Mouse (Mus musculus): Measurements from ENCODE around the gene Zeb2. TPM values are rescaled to one million over a fixed set of nuclear protein-coding genes. Genes with fewer than 3 reads are reported as not detected.
A peak's percentile ranks its signal among the peaks of the same experiment; 100 is the strongest.
"Not testable (repeated sequence)": the region's sequence is repeated elsewhere in the genome, so short reads cannot be mapped to it uniquely, and the experiment has no call there.

Gene Zeb2
- polyA plus RNA-seq, 1 experiment from 2014 or later = 96.4 TPM

- H3K9ac ChIP-seq = peak overlapping the region; percentile 99
- WGBS = under 1% methylated on average over 3 of the region's 3 CpGs
- not testable (repeated sequence) for ATAC-seq (ENCODE audit: insufficient number of reproducible peaks, insufficient read depth, low FRiP score, low TSS enrichment, low read depth); H3K9me3 ChIP-seq; H3K36me3 ChIP-seq
- H3K27ac ChIP-seq = peak overlapping the region; percentile 97
- H3K4me1 ChIP-seq = peaks cover 15% of the 10 kb centered on the region
- peaks cover 48% of the 10 kb centered on the region for H3K27me3 ChIP-seq
- H3K4me2 ChIP-seq = peak overlapping the region; percentile 68
- peak overlapping the region; percentile 77 for H3K4me3 ChIP-seq
These were observed 5.6 kb downstream of the Zeb2 start for GRCm38 (mm10) chr2:45111571-45111970.

- H3K4me2 ChIP-seq = peak overlapping the region; percentile 68
- no peaks in the 10 kb centered on the region; the same call in 1 of the 2 replicates for H3K36me3 ChIP-seq
- H3K9me3 ChIP-seq = no peaks in the 10 kb centered on the region
- peak overlapping the region; percentile 99 for H3K9ac ChIP-seq
- peaks cover 50% of the 10 kb centered on the region for H3K27me3 ChIP-seq
- peak overlapping the region; percentile 97 for H3K27ac ChIP-seq
- under 1% methylated on average over 20 of the region's 20 CpGs for WGBS
- no peak for ATAC-seq (ENCODE audit: insufficient number of reproducible peaks, insufficient read depth, low FRiP score, low TSS enrichment, low read depth)
- peak overlapping the region; percentile 77 for H3K4me3 ChIP-seq
- peaks cover 20% of the 10 kb centered on the region for H3K4me1 ChIP-seq
These were observed 6.3 kb downstream of the Zeb2 start for GRCm38 (mm10) chr2:45110757-45111411.

- H3K36me3 ChIP-seq = no peaks in the 10 kb centered on the region; the same call in 1 of the 2 replicates
- H3K9me3 ChIP-seq = no peaks in the 10 kb centered on the region
- peak overlapping the region; percentile 97 for H3K27ac ChIP-seq
- WGBS = under 1% methylated on average over 54 of the region's 54 CpGs
- peak overlapping the region; percentile 68 for H3K4me2 ChIP-seq
- H3K9ac ChIP-seq = peak overlapping the region; percentile 99
- peak overlapping the region; percentile 77 for H3K4me3 ChIP-seq
- ATAC-seq (ENCODE audit: insufficient number of reproducible peaks, insufficient read depth, low FRiP score, low TSS enrichment, low read depth) = peak; percentile 44; the same call in 1 of the 2 replicates
- H3K4me1 ChIP-seq = peaks cover 23% of the 10 kb centered on the region
- H3K27me3 ChIP-seq = peaks cover 52% of the 10 kb centered on the region
These were observed 7.0 kb downstream of the Zeb2 start for GRCm38 (mm10) chr2:45109951-45110756.

DNA sequence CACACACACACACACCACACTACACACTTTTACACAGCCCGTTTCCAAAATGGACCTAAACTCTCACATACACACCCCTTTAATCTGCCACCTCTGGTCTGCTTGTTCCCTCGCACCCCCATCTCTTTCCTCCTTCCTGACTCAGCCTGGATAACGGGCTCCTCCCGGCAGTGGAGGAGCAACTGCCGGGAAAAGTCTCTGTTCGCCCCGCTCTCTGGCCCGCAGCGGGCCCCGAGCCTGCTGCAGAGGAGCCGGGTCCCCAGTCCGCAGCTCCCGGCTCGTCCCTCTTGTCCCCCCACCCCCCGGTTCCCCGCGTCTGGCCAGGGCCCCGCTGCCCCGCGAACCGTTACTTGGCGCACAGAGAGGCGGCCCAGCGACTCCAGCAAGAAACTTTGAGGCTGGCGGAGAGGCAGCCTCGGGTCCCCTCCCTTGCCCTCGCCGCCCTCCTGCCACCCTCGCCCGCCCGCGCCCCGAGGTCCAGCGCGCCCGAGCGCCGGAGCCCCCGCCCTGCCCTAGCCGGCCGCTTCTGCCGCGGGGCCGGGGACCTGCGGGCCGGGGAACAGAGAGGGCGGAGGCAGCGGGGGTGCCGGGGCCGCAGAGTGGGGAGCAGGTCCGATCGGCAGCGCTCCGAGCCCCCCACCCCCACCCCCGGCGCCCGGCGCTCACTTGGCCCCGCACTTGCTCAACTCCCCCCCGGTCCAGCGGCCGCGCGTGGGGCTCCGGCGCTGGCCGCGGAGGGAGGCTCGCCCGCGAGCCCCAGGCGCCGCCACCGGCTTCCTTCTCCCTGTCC is 7.8 kb downstream of the Zeb2 start:
- no peak for ATAC-seq (ENCODE audit: insufficient number of reproducible peaks, insufficient read depth, low FRiP score, low TSS enrichment, low read depth)
- H3K4me2 ChIP-seq = peak overlapping the region; percentile 68
- H3K9ac ChIP-seq = peak overlapping the region; percentile 99
- H3K4me1 ChIP-seq = peaks cover 25% of the 10 kb centered on the region
- no peaks in the 10 kb centered on the region; the same call in 1 of the 2 replicates for H3K36me3 ChIP-seq
- peak overlapping the region; percentile 77 for H3K4me3 ChIP-seq
- WGBS = 1% methylated on average over 47 of the region's 74 CpGs
- H3K27ac ChIP-seq = peak overlapping the region; percentile 97
- peaks cover 51% of the 10 kb centered on the region for H3K27me3 ChIP-seq
- no peaks in the 10 kb centered on the region for H3K9me3 ChIP-seq

DNA sequence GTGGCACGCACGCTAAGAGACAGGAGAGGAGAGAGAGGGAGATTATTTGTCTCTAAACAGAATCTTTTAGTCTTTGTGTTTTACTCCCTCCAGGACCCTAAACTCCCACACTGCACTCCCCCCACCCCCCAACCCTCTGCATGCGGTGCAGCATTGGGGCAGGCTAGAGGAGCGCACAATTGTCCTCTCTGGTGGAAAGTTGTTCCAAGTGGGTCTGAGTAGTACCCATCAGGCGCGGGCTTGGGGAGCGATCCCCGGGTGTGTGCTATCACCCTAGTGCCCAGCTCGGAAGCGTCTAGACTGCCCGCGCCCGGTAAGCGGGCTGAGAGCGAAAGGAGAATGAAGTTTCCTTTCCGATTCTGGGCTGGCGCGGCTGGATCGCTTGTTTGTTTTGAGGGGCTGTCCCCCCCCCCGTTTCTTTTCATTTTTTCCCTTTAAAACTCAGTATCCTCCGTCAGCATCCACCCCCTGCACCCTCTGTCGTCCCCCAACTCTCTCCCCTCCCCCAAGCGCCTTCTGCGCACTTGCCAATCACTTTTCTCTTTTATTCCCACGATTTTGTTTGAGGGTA is 8.6 kb downstream of the Zeb2 start:
- Histone ChIP-seq H3K27ac (peak overlapping the region; percentile 97), H3K4me1 (peaks cover 26% of the 10 kb centered on the region), H3K36me3 (no peaks in the 10 kb centered on the region; the same call in 1 of the 2 replicates), H3K4me3 (peak overlapping the region; percentile 77), H3K27me3 (peaks cover 56% of the 10 kb centered on the region), H3K9ac (peak overlapping the region; percentile 99), H3K4me2 (peak overlapping the region; percentile 68), H3K9me3 (no peaks in the 10 kb centered on the region)
- ATAC-seq (ENCODE audit: insufficient number of reproducible peaks, insufficient read depth, low FRiP score, low TSS enrichment, low read depth) = 0 out of 2 replicates have a peak, but pooled peaks have one; percentile 13
- WGBS = 0% methylated on average over 25 of the region's 25 CpGs

DNA sequence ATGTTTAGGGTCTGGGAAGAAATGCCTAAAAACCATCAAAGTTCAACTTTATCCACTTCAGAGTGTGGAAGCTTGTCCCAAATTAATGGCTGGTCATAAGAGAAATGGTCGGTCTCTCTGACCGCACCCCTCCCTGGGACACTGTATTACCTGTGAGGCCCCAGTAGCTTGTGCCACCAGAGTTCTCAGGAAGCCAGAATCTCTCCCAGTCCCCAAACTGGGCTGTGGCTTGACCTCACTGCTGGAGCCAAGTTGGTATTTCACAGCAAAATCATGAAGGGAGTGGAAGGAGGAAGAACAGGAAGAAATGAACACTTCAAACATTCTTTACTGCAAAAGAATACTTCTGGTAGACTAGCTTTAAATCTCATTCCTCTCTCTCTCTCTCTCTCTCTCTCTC is 9.6 kb downstream of the Zeb2 start:
- 25% methylated on average over 2 of the region's 2 CpGs for WGBS
- H3K27me3 ChIP-seq = peaks cover 49% of the 10 kb centered on the region
- peak overlapping the region; percentile 97 for H3K27ac ChIP-seq
- no peaks in the 10 kb centered on the region; the same call in 1 of the 2 replicates for H3K36me3 ChIP-seq
- no peak for ATAC-seq (ENCODE audit: insufficient number of reproducible peaks, insufficient read depth, low FRiP score, low TSS enrichment, low read depth)
- peak overlapping the region; percentile 99 for H3K9ac ChIP-seq
- no peaks in the 10 kb centered on the region for H3K9me3 ChIP-seq
- H3K4me3 ChIP-seq = peak overlapping the region; percentile 77
- peak overlapping the region; percentile 68 for H3K4me2 ChIP-seq
- peaks cover 30% of the 10 kb centered on the region for H3K4me1 ChIP-seq

DNA sequence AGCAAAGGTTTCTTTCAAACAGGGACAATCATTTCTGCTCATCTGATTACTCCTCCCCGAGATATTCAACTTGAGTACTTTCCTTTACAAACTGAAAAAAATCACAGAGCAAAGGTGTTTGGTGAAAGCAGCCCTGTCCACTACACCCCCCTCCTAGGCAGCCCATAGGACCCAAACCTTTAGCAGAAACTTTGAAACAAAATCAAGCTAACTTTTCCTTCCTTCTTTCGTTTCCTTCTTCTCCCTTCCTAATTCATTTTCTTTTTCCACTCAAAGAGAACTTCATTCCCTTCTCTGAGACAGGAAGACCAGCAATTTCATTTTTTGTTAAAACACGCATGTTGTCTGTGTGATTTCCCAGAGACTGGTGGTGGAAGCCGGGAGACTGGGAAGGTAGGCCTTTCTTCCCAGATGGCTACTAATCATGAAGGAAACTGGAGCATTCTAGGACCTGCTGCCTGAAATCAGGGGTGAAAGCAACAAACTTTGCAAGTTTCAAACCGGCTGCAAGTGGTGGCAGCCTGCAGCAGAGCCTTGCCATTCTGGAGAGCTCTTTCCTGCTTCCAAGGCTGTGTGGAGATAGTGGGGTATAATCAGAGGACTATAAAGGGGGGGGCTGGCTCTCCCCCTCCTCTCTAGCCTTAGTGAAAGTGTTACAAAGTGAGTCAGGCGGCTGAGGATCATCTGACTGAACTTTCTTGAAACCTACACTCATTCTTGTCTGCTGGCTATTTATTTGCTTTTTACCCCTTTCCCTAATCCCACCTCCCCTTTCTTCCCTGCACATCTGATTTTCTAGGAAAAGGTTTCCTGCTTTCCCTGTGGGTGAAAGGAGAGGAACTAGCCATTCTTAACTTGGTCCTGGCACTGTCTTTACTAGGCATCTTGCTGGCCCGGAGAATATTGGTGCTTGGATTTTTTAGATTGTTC is 11.0 kb downstream of the Zeb2 start:
- 42% methylated on average over 7 of the region's 7 CpGs for WGBS
- Histone ChIP-seq H3K9me3 (no peaks in the 10 kb centered on the region), H3K4me1 (peaks cover 34% of the 10 kb centered on the region), H3K27me3 (peaks cover 41% of the 10 kb centered on the region), H3K4me3 (peak overlapping the region; percentile 77), H3K9ac (peak overlapping the region; percentile 73), H3K27ac (peak overlapping the region; percentile 75), H3K36me3 (no peaks in the 10 kb centered on the region; the same call in 1 of the 2 replicates), H3K4me2 (peak overlapping the region; percentile 68)
- no peak for ATAC-seq (ENCODE audit: insufficient number of reproducible peaks, insufficient read depth, low FRiP score, low TSS enrichment, low read depth)

- ATAC-seq (ENCODE audit: insufficient number of reproducible peaks, insufficient read depth, low FRiP score, low TSS enrichment, low read depth) = no peak
- H3K4me1 ChIP-seq = peaks cover 42% of the 10 kb centered on the region
- H3K4me3 ChIP-seq = peak overlapping the region; percentile 77
- peaks cover 5% of the 10 kb centered on the region for H3K36me3 ChIP-seq
- no peaks in the 10 kb centered on the region for H3K9me3 ChIP-seq
- peak overlapping the region; percentile 73 for H3K9ac ChIP-seq
- H3K27ac ChIP-seq = peak overlapping the region; percentile 75; the same call in 1 of the 2 replicates
- WGBS = 40% methylated on average over 6 of the region's 6 CpGs
- H3K27me3 ChIP-seq = peaks cover 38% of the 10 kb centered on the region
- H3K4me2 ChIP-seq = peak overlapping the region; percentile 68
These were observed 11.9 kb downstream of the Zeb2 start for GRCm38 (mm10) chr2:45105281-45105721.

DNA sequence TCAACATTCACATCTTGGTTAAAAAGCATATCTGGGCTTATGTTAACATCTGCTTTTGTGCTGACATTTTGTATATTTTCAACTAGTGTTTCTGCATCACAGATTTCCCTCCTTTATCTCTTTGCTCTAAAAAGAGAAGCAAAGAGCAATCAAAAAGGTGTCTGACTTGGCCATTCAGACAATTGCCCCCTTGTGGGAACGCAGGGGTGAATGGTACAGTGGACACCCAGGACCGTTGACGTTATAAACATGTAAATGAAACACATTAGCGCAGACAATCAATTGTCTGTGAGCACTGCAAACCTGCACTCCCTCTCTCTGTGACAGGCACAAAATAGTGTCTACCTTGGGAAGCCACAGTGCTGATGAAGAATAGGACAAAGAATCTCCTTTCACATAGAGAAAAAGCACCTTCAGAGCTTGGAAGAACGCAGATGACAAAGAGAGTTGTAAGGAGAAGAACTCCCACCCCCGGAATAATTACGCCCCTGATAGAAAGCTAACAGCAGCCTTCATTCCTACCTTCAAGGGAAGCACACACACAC is 12.6 kb downstream of the Zeb2 start:
- peak overlapping the region; percentile 68 for H3K4me2 ChIP-seq
- peak overlapping the region; percentile 72; the same call in 1 of the 2 replicates for H3K27ac ChIP-seq
- peaks cover 46% of the 10 kb centered on the region for H3K4me1 ChIP-seq
- H3K4me3 ChIP-seq = peak overlapping the region; percentile 77; the same call in 1 of the 2 replicates
- WGBS = 25% methylated on average over 7 of the region's 7 CpGs
- H3K9me3 ChIP-seq = no peaks in the 10 kb centered on the region
- peak overlapping the region; percentile 73 for H3K9ac ChIP-seq
- H3K36me3 ChIP-seq = peaks cover 6% of the 10 kb centered on the region
- ATAC-seq (ENCODE audit: insufficient number of reproducible peaks, insufficient read depth, low FRiP score, low TSS enrichment, low read depth) = no peak
- H3K27me3 ChIP-seq = peaks cover 35% of the 10 kb centered on the region

GRCm38 (mm10) chr2:45104066-45104465 is 13.1 kb downstream of the Zeb2 start:
- peaks cover 6% of the 10 kb centered on the region for H3K36me3 ChIP-seq
- no peak for ATAC-seq (ENCODE audit: insufficient number of reproducible peaks, insufficient read depth, low FRiP score, low TSS enrichment, low read depth)
- H3K4me3 ChIP-seq = peak overlapping the region; percentile 77; the same call in 1 of the 2 replicates
- peaks cover 31% of the 10 kb centered on the region for H3K27me3 ChIP-seq
- H3K4me1 ChIP-seq = peaks cover 46% of the 10 kb centered on the region
- peak overlapping the region; percentile 68 for H3K4me2 ChIP-seq
- no peaks in the 10 kb centered on the region for H3K9me3 ChIP-seq
- H3K9ac ChIP-seq = peak overlapping the region; percentile 73; the same call in 1 of the 2 replicates
- 41% methylated on average over 4 of the region's 4 CpGs for WGBS
- peak overlapping the region; percentile 72; the same call in 1 of the 2 replicates for H3K27ac ChIP-seq

Measured in embryonic facial prominence, embryonic 13.5 days (tissue).